Mouse (Mus musculus) B cell, adult 62 days (primary cell): ENCODE measurements around the gene Bicd2. TPM values are rescaled to one million over a fixed set of nuclear protein-coding genes. Genes with fewer than 3 reads are reported as not detected.

ENCODE experiments used
- total RNA-seq: library from RNA; stranded (reverse); gene quantifications from 4 replicates; pipeline ENCODE4 v1.2.4, GENCODE M21; 2023

Gene Bicd2
- 20.8 to 24.0 TPM (median 22.9 TPM) in 4 replicates for total RNA-seq

DNA sequence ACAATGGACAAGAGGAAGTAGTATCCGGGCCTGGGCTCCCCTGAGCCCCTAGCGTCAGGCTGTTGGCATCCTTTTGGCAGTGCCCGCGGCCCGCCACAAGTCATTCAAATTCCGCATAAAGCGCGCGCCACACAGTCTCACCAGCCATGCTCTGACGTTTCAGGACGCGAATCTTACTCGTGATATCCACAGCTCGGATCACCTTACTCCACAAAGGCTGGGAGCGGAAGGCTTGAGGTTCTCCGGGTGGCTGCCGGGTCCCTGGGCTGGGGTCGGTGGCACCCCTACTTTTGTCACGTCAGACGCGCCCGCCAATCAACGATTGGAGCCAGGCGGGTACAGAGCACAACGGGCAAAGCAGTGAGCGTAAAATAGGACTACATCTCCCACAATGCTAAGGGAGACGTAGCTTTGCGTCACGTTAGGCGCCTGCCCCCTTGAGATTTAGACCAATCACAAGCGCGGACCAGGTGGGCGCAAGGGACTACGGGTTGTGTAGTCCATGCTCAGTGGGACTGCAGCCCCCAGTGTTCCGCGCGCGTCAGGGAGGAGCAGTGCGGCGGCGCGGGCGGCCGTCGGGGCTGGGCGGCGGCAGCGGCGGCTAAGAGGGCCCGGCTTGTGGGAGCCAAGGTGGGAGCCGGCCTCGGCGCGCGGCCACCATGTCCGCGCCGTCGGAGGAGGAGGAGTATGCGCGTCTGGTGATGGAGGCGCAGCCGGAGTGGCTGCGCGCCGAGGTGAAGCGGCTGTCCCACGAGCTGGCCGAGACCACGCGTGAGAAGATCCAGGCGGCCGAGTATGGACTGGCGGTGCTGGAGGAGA lies at the start of gene Bicd2:
TSS of gene Bicd2 (plus strand) at position 574 of the 819 bp plus-strand sequence.

DNA sequence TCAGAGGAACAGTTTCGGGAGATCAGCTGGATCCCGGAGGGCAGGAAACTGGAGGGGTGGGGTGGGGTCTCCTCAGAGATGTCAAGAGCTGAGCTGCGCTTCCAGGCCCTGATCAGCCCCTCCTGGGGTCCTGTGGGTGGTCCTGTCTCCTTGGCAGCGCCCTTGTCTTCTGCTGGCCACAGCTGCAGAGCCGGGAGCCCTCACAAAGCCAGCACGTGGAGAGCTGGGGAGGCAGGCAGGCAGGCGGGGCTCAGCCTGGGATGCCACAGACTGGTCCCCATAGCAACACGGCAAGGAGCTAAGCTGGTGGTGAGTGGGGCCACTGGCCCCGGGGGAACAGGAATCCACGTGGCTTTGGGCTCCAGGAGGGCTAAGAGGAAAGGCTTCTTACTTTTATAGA lies 21.3 kb upstream of the Bicd2 start, which contains the start of gene Fgd3:
TSS of gene Fgd3 (minus strand) at position 272 of the 400 bp plus-strand sequence.

DNA sequence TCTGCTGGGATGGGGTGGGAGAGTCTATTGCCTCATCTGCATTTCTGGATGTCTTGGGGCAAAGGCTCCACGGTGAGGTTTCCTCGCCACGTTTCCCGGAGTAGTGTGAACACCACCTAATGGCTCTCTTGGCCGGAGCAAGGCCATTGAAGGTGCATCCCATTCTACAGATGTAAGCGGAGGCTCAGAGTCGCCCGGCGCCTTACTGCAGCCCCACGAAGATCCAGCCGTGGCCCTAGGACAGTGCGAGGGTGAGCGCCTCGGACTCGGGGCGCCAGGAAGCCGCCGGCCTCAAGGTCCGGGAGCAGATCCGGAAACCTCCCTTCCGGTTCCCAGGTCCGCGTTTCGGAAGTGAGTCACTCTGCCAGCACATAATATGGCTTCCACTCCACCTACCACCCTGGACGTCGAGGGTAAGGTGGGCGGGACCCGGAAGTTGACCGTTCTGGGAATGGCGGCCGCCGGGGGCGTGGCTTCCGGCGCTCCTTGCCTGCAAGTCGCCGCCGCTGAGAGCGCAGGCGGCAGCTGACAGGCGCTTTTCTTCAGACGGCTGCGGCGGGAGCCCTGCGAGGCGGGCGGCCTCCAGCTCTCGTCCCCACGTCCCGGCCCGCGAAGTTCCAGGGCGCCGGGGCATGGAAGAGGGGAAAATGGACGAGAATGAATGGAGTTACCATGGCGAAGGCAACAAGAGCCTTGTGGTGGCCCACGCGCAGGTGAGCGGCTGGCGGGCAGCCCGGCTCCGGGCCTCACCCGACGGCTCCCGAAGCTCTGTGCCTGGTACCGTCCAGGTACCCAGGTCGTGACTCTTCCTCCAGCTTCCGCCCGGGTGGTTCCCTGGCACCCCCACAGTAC lies 79.6 kb downstream of the Bicd2 start, which contains the start of gene Ippk:
TSS of gene Ippk (plus strand) at position 496 of the 852 bp plus-strand sequence.

Other genes with a start within 250 kb of the Bicd2 start
- gene Wnk2, start 193.6 kb upstream of the Bicd2 start, total RNA-seq: 0.27 to 1.1 TPM (median 0.33 TPM) in 4 replicates
- 31.7 to 39.7 TPM (median 35.6 TPM) in 4 replicates for gene Ninj1, start 154.1 kb upstream of the Bicd2 start, total RNA-seq
- gene Card19, start 125.5 kb upstream of the Bicd2 start, total RNA-seq: 37.0 to 54.6 TPM (median 44.6 TPM) in 4 replicates
- gene Susd3, start 92.9 kb upstream of the Bicd2 start, total RNA-seq: 43.5 to 61.9 TPM (median 47.3 TPM) in 4 replicates
- gene Fgd3, start 21.3 kb upstream of the Bicd2 start, total RNA-seq: 108 to 114 TPM (median 112 TPM) in 4 replicates
- 7.2 to 8.2 TPM (median 7.8 TPM) in 4 replicates for gene Ippk, start 79.7 kb downstream of the Bicd2 start, total RNA-seq
- gene Tes3-ps, start 151.7 kb downstream of the Bicd2 start, total RNA-seq: 0.30 to 0.92 TPM (median 0.62 TPM) in 4 replicates
- 0.12 TPM in 1 of 4 replicates, not detected in the others for gene Ecm2, start 163.2 kb downstream of the Bicd2 start, total RNA-seq
- gene Aspn, start 202.9 kb downstream of the Bicd2 start, total RNA-seq: not detected in 4 replicates
- 0.37 TPM in 1 of 4 replicates, not detected in the others for gene Omd, start 240.9 kb downstream of the Bicd2 start, total RNA-seq